Mouse (Mus musculus): ENCODE results near the gene Smarcb1.

Gene Smarcb1

DNA sequence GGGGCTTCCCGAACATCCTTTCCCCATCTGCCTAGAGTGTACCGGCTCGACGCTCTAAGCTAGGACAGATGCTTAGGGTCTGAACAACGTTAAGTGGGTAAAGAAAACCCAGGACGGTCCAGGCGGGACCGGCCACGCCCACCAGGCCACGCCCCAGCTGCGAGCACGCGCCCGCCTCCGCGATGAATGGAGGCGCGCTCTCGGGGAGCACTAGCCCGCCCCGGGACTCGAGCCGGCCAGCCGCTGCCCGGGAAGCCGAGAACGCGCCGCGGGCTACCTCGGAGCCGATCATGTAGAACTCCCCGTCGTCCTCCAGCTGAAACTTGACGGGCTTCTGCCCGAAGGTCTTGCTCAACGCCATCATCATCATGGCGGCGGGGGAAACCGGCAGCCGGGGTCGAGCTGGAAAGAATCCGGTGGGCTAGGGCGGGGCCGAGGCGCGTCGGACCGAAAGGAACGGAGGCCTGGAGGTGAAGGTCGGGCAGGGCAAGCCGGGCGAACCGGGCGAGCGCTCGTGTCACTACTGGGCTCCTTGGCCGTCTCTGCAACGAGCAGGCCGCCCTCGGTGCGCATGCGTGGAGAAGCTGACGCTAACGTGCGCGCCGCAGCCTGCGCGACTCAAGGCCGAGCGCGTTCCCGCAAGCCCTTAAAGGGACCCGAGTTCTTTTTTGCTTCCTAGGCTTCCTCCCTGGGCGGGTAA, at the start of gene Smarcb1:
Gene Smarcb1, minus strand, starts transcription at position 592 of the 700 bp plus-strand sequence.
- peak; percentile 94 for DNase-seq

- no peak for DNase-seq
Observed at GRCm38 (mm10) chr10:75954381-75954811, 33.0 kb upstream of the Smarcb1 start, which contains the start of gene Gm5134. TSS of gene Gm5134 (plus strand) at chr10:75954514.

DNA sequence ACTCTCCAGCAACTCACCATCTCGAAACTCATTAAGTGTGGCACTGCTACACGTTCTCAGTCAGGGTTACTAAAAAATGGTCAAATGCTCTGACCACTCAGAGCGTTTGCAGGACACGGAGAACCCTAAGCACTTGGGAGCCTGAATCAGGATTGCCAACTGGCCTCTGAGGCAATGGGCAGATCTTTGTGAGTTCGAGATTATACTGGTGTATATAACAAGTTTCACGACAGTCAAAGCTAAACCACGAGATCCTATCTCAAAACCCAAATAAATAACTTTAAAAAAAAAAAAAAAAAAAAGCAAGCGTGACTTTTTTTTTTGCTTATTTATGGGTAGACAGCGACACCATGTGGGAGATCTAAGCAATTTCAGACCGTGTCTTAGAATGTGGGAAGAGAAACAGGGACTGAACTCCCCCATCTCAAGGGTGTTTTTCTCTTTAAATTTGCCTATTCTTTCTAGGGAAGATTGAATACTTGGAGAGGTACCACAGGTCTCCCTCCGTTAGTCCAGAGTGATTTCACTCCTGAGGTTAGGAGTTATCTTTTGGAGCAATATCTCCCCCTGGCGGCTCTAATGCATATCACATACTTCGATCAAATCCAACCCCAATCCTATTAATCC, 30.1 kb upstream of the Smarcb1 start:
- DNase-seq, result no peak

- DNase-seq, result no peak
Observed at GRCm38 (mm10) chr10:75950791-75951210, 29.4 kb upstream of the Smarcb1 start.

DNA sequence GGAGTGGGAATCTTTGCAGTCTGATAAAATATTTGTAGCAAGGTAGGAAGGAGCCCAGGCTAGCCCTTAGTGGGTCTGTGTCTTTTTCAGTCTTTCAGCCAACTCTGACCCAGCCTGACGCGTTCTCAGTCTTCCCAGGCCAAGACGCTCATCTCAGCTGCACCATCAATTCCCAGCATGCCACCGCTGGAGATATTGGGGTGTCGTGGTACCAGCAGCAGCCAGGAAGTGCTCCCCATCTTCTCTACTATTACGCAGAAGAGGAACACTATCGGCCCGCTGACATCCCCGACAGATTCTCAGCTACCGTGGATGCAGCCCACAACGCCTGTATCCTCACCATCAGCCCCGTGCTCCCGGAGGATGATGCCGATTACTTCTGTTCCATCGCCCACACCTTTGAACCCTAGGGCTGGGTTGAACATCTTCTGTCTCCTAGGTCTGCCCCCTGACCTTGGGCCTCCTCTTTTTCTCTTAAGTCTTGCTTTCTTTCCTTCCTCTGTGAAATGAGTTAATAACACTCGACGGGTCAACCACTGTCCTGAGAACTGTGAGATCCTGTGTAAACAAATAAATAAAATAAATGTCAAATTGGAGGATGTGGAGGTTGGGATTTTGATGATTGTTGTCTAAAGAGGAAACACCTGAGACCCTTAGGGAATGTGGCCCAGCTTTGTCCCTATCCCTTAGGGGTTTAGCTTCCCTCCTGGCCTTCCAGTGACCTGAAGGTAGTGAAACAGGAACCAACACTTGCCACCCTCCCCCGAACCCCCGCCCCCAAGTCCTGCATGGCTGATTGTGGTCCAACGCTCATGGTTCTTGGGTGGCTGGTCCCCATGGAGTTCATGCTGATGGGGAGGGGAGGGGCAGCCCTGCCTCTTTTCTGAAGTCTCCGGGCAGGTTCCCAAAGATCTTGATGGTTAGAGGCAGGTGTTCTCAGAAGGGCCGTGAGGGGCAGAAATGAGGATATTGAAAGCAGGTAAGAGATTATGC, 27.9 kb upstream of the Smarcb1 start:
- no peak for DNase-seq

- DNase-seq, result no peak
Observed at GRCm38 (mm10) chr10:75948079-75948478, 26.7 kb upstream of the Smarcb1 start.

- no peak for DNase-seq
Observed at GRCm38 (mm10) chr10:75945896-75946295, 24.5 kb upstream of the Smarcb1 start.

- DNase-seq, result no peak
Observed at GRCm38 (mm10) chr10:75945213-75945612, 23.8 kb upstream of the Smarcb1 start.

DNA sequence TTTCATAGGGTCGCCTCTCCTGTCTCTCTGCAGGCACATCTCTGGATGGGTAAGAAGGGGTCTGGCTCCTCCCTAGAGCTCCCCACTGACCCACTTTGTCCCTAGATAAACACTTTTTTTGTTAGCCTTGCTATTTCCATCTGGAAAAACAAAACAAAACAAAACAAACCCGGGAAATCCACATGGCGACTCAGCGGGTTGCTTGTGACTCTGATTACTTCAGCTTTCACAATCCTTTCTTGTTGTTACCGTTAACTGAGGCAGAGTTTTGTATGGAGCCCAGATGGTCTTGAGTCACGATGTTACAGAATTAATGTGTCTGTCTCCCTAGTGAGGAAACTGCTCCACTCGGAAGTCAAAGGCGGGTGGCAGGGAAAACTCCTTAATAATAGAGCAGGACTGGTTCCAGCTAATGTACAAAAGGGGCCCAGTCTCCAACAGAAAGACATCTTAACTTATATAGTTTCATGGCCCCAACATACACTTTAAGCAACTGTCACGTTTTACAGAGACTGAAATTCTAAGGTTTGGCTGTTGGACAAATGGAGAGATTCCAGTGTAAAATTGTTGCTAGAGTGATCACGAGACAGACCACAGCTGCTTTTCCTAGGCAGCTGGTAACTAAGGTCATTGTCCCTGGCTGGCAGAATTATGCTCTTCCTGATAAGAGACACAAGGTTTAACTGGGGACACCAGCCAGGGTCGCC, 22.8 kb upstream of the Smarcb1 start:
- DNase-seq, result no peak

GRCm38 (mm10) chr10:75942736-75943477, 21.5 kb upstream of the Smarcb1 start, which contains the start of gene Vpreb3:
TSS of gene Vpreb3 (plus strand) at chr10:75943057.
- no peak for DNase-seq

DNA sequence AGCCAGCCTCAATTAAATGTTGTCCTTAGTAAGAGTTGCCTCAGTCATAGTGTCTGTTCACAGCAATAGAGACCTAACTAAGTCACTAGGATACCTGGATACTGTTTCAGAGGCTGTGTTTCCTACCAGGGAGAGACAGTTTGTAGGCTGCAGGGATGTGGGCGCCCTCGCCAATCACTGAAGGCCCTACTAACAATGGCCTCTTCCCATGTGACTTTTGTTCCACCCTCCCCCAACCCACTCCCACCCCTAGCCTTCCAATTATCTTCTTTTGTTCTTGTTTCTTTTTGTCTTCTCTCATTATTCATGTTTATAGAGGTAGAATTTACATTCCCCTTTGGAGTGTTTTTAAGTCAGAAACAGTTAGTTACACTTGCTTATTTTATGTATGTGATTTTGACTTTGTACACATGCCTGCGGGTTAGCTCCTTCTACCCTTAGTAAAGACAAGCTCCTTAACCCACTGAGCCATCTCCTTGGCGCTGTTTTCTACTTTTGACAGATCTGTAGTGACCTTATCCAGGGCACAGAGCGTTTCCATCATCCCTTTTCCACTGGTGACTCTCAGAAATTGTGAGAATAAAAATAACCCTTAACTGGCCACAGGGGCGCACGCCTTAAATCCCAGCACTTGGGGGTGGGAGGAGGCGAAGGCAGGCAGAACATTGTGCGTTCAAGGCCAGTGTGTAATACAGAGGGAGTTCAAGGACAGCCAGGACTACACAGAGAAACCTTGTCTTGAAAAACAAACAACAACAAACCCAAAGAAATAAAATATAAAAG, 19.8 kb upstream of the Smarcb1 start:
- DNase-seq, result no peak

- no peak for DNase-seq
Observed at GRCm38 (mm10) chr10:75940520-75940919, 19.1 kb upstream of the Smarcb1 start, which contains the start of gene Gm867. TSS of gene Gm867 (minus strand) at chr10:75940672.

- DNase-seq, result no peak
Observed at GRCm38 (mm10) chr10:75939481-75940234, 18.2 kb upstream of the Smarcb1 start.

DNA sequence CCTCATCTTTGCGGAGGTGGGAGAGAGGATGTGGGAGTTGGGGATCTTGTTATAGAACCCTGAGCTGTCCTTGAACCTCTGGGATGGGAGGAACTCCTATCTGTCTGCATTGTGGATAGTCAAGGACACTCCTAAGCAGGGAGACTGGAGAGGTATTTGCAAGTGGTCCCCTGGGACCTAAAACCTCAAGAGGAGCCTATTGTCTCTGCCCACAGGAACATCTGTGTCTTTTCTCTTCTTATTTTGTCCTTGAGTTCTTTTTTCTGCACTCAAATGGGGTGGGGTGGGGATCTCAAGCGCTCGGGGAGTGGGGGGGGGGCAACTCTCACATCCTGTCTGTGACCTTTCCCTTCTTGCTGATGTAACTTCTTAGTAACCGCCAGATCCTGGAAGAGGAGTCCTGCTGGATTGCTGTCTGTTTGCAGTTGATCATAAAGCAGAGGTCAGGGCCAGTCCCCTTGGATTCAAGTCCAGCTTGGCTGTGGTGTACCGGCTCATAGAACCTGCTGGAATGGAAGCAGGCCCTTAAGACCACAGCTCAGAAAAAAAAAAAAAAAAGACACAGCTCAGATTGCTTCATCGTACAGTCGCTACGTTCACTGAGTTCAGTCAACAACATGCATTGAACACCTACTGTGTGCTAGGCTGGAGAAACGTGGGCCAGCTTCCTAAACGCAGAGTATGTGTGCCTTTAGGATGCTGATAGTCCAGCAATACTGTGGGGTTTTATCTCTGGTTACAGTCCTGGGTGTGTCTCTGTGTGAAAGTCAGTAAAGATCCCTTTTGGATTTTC, 16.6 kb upstream of the Smarcb1 start:
- no peak for DNase-seq

GRCm38 (mm10) chr10:75936909-75937667, 15.7 kb upstream of the Smarcb1 start:
- no peak for DNase-seq

- peak; percentile 78 for DNase-seq
Observed at GRCm38 (mm10) chr10:75935680-75936541, 14.5 kb upstream of the Smarcb1 start, which contains the start of gene Mmp11. TSS of gene Mmp11 (minus strand) at chr10:75936496.

DNA sequence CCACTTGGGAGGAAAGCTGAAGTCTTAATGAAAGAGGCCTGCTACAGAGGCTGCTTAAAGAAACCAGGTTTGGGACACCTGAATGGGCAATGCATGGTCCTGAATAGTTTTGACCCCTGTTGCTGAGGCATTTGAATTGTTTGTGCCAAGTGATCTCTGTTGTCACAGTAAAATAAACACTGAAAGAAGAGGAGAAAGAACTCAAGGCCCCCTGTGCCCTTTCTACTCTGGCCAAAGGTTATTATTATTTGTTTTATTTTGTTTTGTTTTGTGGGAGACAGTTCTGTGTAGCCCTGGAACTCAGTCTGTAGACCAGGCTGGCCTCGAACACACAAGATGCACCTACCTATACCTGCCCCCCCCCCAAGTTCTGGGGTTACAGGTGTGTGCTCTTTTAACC, 13.6 kb upstream of the Smarcb1 start:
- no peak for DNase-seq

Data from right cerebral cortex, postnatal 25 days (tissue).